Mouse (Mus musculus) erythroid progenitor cell, adult 5-6 weeks (primary cell): ENCODE data around the gene Hat1. TPM values are rescaled to one million over a fixed set of nuclear protein-coding genes. Genes with fewer than 3 reads are reported as not detected.

Experiments
- ATAC-seq: replicated peaks from 2 replicates; pipeline ENCODE4 v1.8.0; 2016; ENCODE audit warnings: moderate number of reproducible peaks, mild to moderate bottlenecking, moderate TSS enrichment, inconsistent platforms; ENCODE audit not compliant: poor library complexity, low FRiP score, severe bottlenecking
- total RNA-seq, 2 experiments: library from RNA; stranded (forward) in 1 of 2; stranded (reverse) in 1 of 2; fragments of 150-400 nt in 1 of 2; fragments of 186-747, 209-891 nt in 1 of 2; gene quantifications; 2 replicates each; pipeline versions ENCODE4 v1.2.3 to v1.2.4; 2015 to 2017; ENCODE audit warnings: low replicate concordance in 2 of 2

The Hat1 gene
- total RNA-seq, 2 experiments from 2014 or later: 85.9 to 89.0 TPM

- ATAC-seq: peak; percentile 90
These were observed 14.2 kb upstream of the Hat1 start for GRCm38 (mm10) chr2:71374275-71375155.

GRCm38 (mm10) chr2:71376433-71376906 lies 12.3 kb upstream of the Hat1 start:
- peak; percentile 80 for ATAC-seq

- ATAC-seq: no peak
These were observed 11.3 kb upstream of the Hat1 start for GRCm38 (mm10) chr2:71377426-71377825.

- ATAC-seq: no peak
These were observed 6.8 kb upstream of the Hat1 start for GRCm38 (mm10) chr2:71381962-71382361.

- no peak for ATAC-seq
These were observed 4.9 kb upstream of the Hat1 start for GRCm38 (mm10) chr2:71383890-71384289.

GRCm38 (mm10) chr2:71387766-71388165 lies 992 bp upstream of the Hat1 start:
- ATAC-seq: no peak

- ATAC-seq: no peak
These were observed 1.1 kb downstream of the Hat1 start for GRCm38 (mm10) chr2:71389864-71390263.

GRCm38 (mm10) chr2:71405613-71406012 lies 16.9 kb downstream of the Hat1 start:
- no peak for ATAC-seq

GRCm38 (mm10) chr2:71418760-71419280 lies 30.1 kb downstream of the Hat1 start:
- ATAC-seq: no peak

GRCm38 (mm10) chr2:71419408-71419807 lies 30.6 kb downstream of the Hat1 start:
- ATAC-seq: no peak

- no peak for ATAC-seq
These were observed 32.2 kb downstream of the Hat1 start for GRCm38 (mm10) chr2:71420895-71421425.

GRCm38 (mm10) chr2:71424545-71424944 lies 35.8 kb downstream of the Hat1 start:
- ATAC-seq: 0 out of 2 replicates have a peak, but pooled peaks have one; percentile 34

- no peak for ATAC-seq
These were observed 46.7 kb downstream of the Hat1 start for GRCm38 (mm10) chr2:71435440-71435839.

- no peak for ATAC-seq
These were observed 54.6 kb downstream of the Hat1 start for GRCm38 (mm10) chr2:71443376-71443775.

GRCm38 (mm10) chr2:71445536-71446196 lies 56.9 kb downstream of the Hat1 start:
- ATAC-seq: no peak

- ATAC-seq: no peak
These were observed 60.8 kb downstream of the Hat1 start for GRCm38 (mm10) chr2:71449604-71450003.

GRCm38 (mm10) chr2:71451761-71452160 lies 63.0 kb downstream of the Hat1 start:
- no peak for ATAC-seq

GRCm38 (mm10) chr2:71453161-71453916 lies 64.6 kb downstream of the Hat1 start, which contains the start of gene Metap1d:
TSS of gene Metap1d (plus strand) at chr2:71453276.
- ATAC-seq: peak; percentile 99

GRCm38 (mm10) chr2:71453917-71454260 lies 65.1 kb downstream of the Hat1 start:
- ATAC-seq: no peak

- ATAC-seq: no peak
These were observed 69.9 kb downstream of the Hat1 start for GRCm38 (mm10) chr2:71458624-71459023.
